Mouse (Mus musculus): Measurements from ENCODE around the gene Prl7a2.

Prl7a2 gene

DNA sequence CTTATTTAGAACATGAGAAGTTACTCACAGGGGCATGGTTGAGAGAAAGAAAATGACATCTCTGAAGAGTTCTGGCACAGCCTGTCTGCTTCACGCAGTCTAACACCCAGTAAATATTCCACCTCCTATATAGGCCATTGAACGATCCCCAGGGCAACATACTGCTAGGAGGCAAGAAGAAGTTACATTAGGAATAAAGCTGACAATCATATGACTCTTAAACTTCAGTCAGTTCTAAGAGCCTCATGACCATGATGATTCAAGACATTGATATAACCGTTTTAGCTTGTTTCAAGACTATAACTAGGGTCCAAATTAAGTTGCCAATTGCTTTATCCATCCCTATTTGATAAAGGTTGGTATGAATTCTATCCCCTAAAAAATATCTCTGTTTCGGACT, at the start of gene Prl7a2:
Gene Prl7a2, minus strand, starts transcription at position 101 of the 400 bp plus-strand sequence.
- no peak for DNase-seq

DNA sequence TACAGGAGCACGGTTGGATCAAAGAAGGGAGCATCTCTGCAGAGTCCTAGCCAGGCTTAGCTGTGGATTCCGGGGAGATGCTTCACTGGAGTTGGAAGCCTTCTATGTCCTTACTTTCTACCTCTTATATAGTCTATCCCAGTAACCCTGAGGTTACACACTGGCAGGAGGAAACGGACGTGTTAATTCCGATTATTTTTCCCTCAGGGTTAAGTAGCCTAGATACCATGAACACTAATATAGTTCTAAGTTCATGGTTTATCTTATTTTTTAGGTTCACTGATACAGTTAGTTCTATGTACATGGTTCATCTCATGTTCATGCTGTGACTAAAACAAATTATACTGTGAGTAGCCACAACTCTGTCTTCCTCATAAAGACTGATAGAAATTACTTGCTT, 48.8 kb upstream of the Prl7a2 start, which contains the start of gene Prl7d1:
Gene Prl7d1, minus strand, starts transcription at position 101 of the 400 bp plus-strand sequence.
- DNase-seq, result no peak

DNA sequence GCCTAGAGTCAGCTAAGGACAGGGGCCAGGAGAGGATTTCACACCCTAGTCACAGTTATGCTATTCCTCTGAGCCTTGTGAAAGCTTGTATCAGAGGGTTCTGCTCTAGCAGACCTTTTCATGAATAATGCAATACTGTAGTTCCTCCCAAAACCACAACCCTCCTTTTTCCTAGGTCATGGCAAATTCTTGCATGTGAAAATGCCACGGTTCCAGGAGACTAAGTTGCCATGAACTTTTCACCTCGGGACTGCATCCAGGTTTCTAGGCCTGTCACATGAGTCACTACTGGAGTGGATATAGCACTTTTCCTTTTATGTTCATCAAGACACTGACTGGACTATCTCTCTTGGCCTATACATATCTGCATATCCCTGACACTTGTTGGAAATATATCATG, 38.7 kb upstream of the Prl7a2 start:
- DNase-seq, result no peak

DNA sequence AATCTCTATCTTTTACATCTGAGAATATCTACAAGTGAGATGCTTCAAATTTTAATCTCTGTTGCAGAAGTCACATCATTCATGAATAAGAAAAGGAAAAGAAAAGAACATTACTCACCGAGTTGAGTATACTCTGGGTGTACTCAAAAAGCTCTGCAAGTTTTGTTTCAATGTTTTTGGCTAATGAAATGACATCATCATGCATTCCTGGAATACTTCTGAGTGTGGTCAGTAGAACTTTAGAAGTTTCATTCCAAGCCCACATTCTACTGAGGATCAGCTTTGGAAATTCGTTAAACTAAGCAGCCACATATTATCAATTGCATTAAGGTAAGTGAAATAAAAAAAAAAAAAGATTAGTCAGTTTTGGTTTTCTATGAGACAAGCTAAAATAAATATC, 7.1 kb downstream of the Prl7a2 start:
- no peak for DNase-seq

DNA sequence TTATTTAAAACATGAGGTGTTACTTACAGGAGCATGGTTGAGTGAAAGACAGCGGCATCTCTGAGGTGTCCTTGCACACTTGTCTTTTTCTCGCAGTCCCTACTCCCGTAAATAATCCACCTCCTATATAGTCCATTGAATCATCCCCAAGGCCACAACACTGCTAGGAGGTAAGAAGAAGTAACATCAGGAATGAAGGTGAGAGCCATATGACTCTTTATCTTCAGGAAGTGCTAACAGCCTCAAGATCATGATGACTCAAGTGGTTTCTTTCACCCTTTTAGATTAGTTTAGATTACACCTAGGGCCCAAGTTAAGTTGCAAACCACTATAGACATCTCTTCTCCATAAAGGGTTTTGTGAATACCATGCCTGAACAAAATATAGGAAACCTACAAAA, 25.4 kb downstream of the Prl7a2 start, which contains the start of gene Prl7a1:
Gene Prl7a1, minus strand, starts transcription at position 101 of the 400 bp plus-strand sequence.
- no peak for DNase-seq

DNA sequence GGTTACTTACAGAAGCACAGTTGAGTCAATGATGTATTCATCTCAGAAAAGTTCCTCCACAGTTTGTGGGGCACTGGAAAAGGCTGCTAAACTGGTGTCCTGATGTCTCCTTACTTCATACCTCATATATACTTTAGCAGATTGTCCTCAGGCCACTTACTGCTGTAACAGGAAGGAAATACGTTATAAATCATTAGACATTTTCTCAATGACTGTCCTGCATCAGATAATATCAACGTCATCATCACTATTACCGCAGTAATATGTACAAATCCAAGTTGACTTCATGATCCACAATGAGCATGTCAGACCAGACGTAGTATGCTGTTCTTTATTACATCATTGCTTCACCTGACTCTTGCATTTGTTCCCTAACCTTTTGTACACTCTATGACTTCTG, 57.4 kb downstream of the Prl7a2 start, which contains the start of gene Prl7b1:
Gene Prl7b1, minus strand, starts transcription at position 101 of the 400 bp plus-strand sequence.
- DNase-seq, result no peak

Measured in cerebellum, postnatal 10 days (tissue).